Mouse (Mus musculus): ENCODE measurements around the gene Fbxl14.

GRCm38 (mm10) chr6:119514085-119514484 lies 34.6 kb downstream of the Fbxl14 start:
- TF ChIP-seq CTCF (IDR thresholded peaks at IDR 0.05) = no peak
- TF ChIP-seq EP300 (IDR thresholded peaks at IDR 0.05) = no peak

Data from lung, postnatal 0 days (tissue).